Mouse (Mus musculus) hindbrain, postnatal 0 days (tissue): ENCODE measurements at regions not wholly inside any gene's neighbourhood (a gene's known extent, or its start where the extent isn't known, plus 50 kb on each side); places are given as distances from the start of the nearest gene placed in this dataset.

ENCODE experiments used
- ATAC-seq: fragments of 200-750 bp; cut with Nextera tagmentation; 2 replicates; pipeline ENCODE4 v1.8.0; 2017; ENCODE audit warnings: mild to moderate bottlenecking, moderate TSS enrichment, moderate library complexity
- DNase-seq: peaks from one replicate; pipeline ENCODE4 v3.0.0-alpha.2; 2015; ENCODE audit warnings: low spot score
- H3K27ac ChIP-seq: fragments of 300-500 bp; sonication (generic); 2 replicates; pipeline ENCODE4 v1.5.1; 2014; ENCODE audit warnings: mild to moderate bottlenecking
- H3K27me3 ChIP-seq: fragments of 300-500 bp; sonication (generic); 2 replicates; pipeline ENCODE4 v1.6.1; 2014; ENCODE audit warnings: low read length, mixed read lengths; ENCODE audit not compliant: insufficient read depth
- H3K36me3 ChIP-seq: fragments of 300-500 bp; sonication (generic); 2 replicates; pipeline ENCODE4 v1.6.1; 2014; ENCODE audit warnings: low read length, mixed read lengths; ENCODE audit not compliant: insufficient read depth
- H3K4me1 ChIP-seq: fragments of 300-500 bp; sonication (generic); 2 replicates; pipeline ENCODE4 v1.6.1; 2014; ENCODE audit warnings: antibody characterized with exemption, low read length, mixed read lengths; ENCODE audit not compliant: insufficient read depth
- H3K4me2 ChIP-seq: fragments of 300-500 bp; sonication (generic); 2 replicates; pipeline ENCODE4 v1.6.1; 2014; ENCODE audit warnings: low read depth, mild to moderate bottlenecking, low read length, moderate library complexity, mixed read lengths
- H3K4me3 ChIP-seq: fragments of 300-500 bp; sonication (generic); 2 replicates; pipeline ENCODE4 v1.5.1; 2014; ENCODE audit warnings: low read length
- H3K9ac ChIP-seq: fragments of 300-500 bp; sonication (generic); replicated peaks from 2 replicates; pipeline ENCODE4 v1.6.1; 2014; ENCODE audit warnings: mild to moderate bottlenecking, low read length, moderate library complexity, mixed read lengths
- H3K9me3 ChIP-seq: fragments of 300-500 bp; sonication (generic); 2 replicates; pipeline ENCODE4 v1.6.1; 2016; ENCODE audit warnings: low read length, mixed read lengths
- CTCF ChIP-seq: IDR thresholded peaks from 2 replicates; pipeline ENCODE4 v1.5.1; 2016; ENCODE audit warnings: antibody characterized with exemption, control low read depth, low read depth
- WGBS: fragments of 180-500 bp; shearing (Covaris S2); extraction: QIAGEN DNeasy Blood & Tissue Kit; methylation state at CpG from one replicate; pipeline ENCODE4 v1.1.7; 2014; 5-methylcytosine and 5-hydroxymethylcytosine counted together

GRCm38 (mm10) chr10:83976548-83976947 lies 253.9 kb downstream of the 1500009L16Rik start:
- TF ChIP-seq CTCF = no peak
- Histone ChIP-seq H3K9ac (no peak overlapping the region), H3K4me3 (no peak overlapping the region), H3K27ac (no peak overlapping the region), H3K4me1 (no peaks in the 10 kb centered on the region), H3K27me3 (no peaks in the 10 kb centered on the region), H3K9me3 (no peaks in the 10 kb centered on the region), H3K4me2 (no peak overlapping the region), H3K36me3 (no peaks in the 10 kb centered on the region)
- 28% methylated on average over 3 of the region's 3 CpGs for WGBS
- no peak for ATAC-seq
- DNase-seq = peak; percentile 42

GRCm38 (mm10) chr10:83979930-83980329 lies 257.3 kb downstream of the 1500009L16Rik start:
- no peak overlapping the region for H3K27ac ChIP-seq
- no peak overlapping the region for H3K4me3 ChIP-seq
- ATAC-seq = no peak
- H3K9ac ChIP-seq = no peak overlapping the region
- H3K36me3 ChIP-seq = no peaks in the 10 kb centered on the region
- no peak for TF ChIP-seq CTCF
- no peaks in the 10 kb centered on the region for H3K4me1 ChIP-seq
- H3K27me3 ChIP-seq = no peaks in the 10 kb centered on the region
- no peak overlapping the region for H3K4me2 ChIP-seq
- DNase-seq = no peak
- H3K9me3 ChIP-seq = no peaks in the 10 kb centered on the region
- 89% methylated on average over 2 of the region's 2 CpGs for WGBS

GRCm38 (mm10) chr10:83984697-83985415 lies 262.2 kb downstream of the 1500009L16Rik start:
- 48% methylated on average over 12 of the region's 12 CpGs for WGBS
- H3K9me3 ChIP-seq = no peaks in the 10 kb centered on the region
- DNase-seq (peak; percentile 41), ATAC-seq (no peak)
- H3K36me3 ChIP-seq = no peaks in the 10 kb centered on the region
- H3K27me3 ChIP-seq = no peaks in the 10 kb centered on the region
- H3K4me2 ChIP-seq = no peak overlapping the region
- H3K4me1 ChIP-seq = no peaks in the 10 kb centered on the region
- H3K4me3 ChIP-seq = no peak overlapping the region
- no peak overlapping the region for H3K27ac ChIP-seq
- H3K9ac ChIP-seq = no peak overlapping the region
- TF ChIP-seq CTCF = no peak

GRCm38 (mm10) chr10:83992577-83993305 lies 270.1 kb downstream of the 1500009L16Rik start:
- Histone ChIP-seq H3K4me2 (no peak overlapping the region), H3K27me3 (no peaks in the 10 kb centered on the region), H3K4me1 (no peaks in the 10 kb centered on the region), H3K27ac (no peak overlapping the region), H3K4me3 (no peak overlapping the region), H3K36me3 (no peaks in the 10 kb centered on the region), H3K9me3 (no peaks in the 10 kb centered on the region), H3K9ac (no peak overlapping the region)
- WGBS = 65% methylated on average over 11 of the region's 11 CpGs
- no peak for TF ChIP-seq CTCF
- peak; percentile 4 for DNase-seq
- ATAC-seq = no peak

GRCm38 (mm10) chr10:83995026-83995600 lies 272.4 kb downstream of the 1500009L16Rik start:
- Histone ChIP-seq H3K9me3 (no peaks in the 10 kb centered on the region), H3K9ac (no peak overlapping the region), H3K4me1 (no peaks in the 10 kb centered on the region), H3K4me2 (no peak overlapping the region), H3K27me3 (no peaks in the 10 kb centered on the region), H3K27ac (no peak overlapping the region), H3K36me3 (no peaks in the 10 kb centered on the region), H3K4me3 (no peak overlapping the region)
- no peak for ATAC-seq
- no peak for TF ChIP-seq CTCF
- 72% methylated on average over 6 of the region's 6 CpGs for WGBS
- DNase-seq = no peak

- no peak for TF ChIP-seq CTCF
- Histone ChIP-seq H3K4me3 (no peak overlapping the region), H3K9me3 (no peaks in the 10 kb centered on the region), H3K4me2 (no peak overlapping the region), H3K27ac (no peak overlapping the region), H3K4me1 (no peaks in the 10 kb centered on the region), H3K9ac (no peak overlapping the region), H3K27me3 (no peaks in the 10 kb centered on the region), H3K36me3 (no peaks in the 10 kb centered on the region)
- WGBS = 72% methylated on average over 4 of the region's 4 CpGs
- no peak for DNase-seq
- no peak for ATAC-seq
Observed at GRCm38 (mm10) chr10:83995913-83996312, 273.2 kb downstream of the 1500009L16Rik start.
